Mouse (Mus musculus) cerebellum, adult 2 months (tissue): Measurements from ENCODE around the gene Pes1. TPM values are rescaled to one million over a fixed set of nuclear protein-coding genes. Genes with fewer than 3 reads are reported as not detected.
"Not testable (repeated sequence)": the region's sequence is repeated elsewhere in the genome, so short reads cannot be mapped to it uniquely, and the experiment has no call there.

Experiments
- DNase-seq, 2 experiments: peaks; one replicate each; pipeline ENCODE4 v3.0.0; 2021
- H3K27ac ChIP-seq: fragments of 200-500 bp; 2 replicates; pipeline ENCODE4 v1.5.1; 2012; ENCODE audit warnings: low read length, control low read depth, inconsistent platforms; ENCODE audit not compliant: insufficient read depth
- H3K27me3 ChIP-seq: fragments of 200-500 bp; 2 replicates; pipeline ENCODE4 v1.6.1; 2012; ENCODE audit warnings: inconsistent platforms, mild to moderate bottlenecking, low read length, moderate library complexity; ENCODE audit not compliant: control insufficient read depth, insufficient read depth
- H3K4me1 ChIP-seq: fragments of 200-500 bp; 2 replicates; pipeline ENCODE4 v1.6.1; 2011; ENCODE audit warnings: low read length; ENCODE audit not compliant: control insufficient read depth, insufficient read depth
- H3K4me3 ChIP-seq: fragments of 200-500 bp; replicated peaks from 2 replicates; pipeline ENCODE3; 2011; ENCODE audit warnings: mild to moderate bottlenecking, low read depth, low read length, control low read depth; ENCODE audit not compliant: insufficient read depth
- CTCF ChIP-seq: fragments of 200-500 bp; IDR thresholded peaks from 2 replicates; pipeline ENCODE4 v1.5.1; 2011; ENCODE audit warnings: low read depth, mild to moderate bottlenecking, control low read depth, low read length, moderate library complexity, borderline replicate concordance; ENCODE audit not compliant: insufficient read depth
- POLR2A ChIP-seq: fragments of 200-500 bp; IDR thresholded peaks from 2 replicates; pipeline ENCODE4 v1.6.1; 2011; ENCODE audit warnings: low read length, control low read depth, borderline replicate concordance; ENCODE audit not compliant: insufficient read depth
- WGBS: fragments of 180-500 bp; shearing (Covaris S2); methylation state at CpG from one replicate; pipeline ENCODE4 v1.1.7; 2018; 5-methylcytosine and 5-hydroxymethylcytosine counted together
- polyA plus RNA-seq: library from polyadenylated mRNA; depleted of rRNA; stranded (reverse); fragments of >200 nt; gene quantifications from 2 replicates; pipeline ENCODE4 v1.2.3, GENCODE M21; 2012

The Pes1 gene
- polyA plus RNA-seq, 1 experiment, result 36.9 TPM

DNA sequence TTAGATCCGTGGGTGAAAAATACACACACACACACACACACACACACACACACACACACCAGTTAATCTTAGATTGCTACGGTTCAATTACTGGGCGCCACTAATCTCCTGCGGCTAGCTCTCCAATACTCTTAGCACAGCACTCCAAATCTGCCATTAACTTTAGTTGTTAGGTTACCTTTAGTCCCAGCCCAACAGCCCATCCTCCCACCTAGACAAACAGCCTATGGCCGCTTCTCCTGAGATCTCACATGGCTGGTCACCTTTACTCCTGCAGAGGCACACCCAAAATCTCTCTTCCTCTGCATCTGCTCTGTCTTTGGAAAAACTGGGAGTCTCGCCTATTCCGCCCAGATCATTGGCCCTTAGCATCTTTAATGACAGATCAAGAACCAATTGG, 22.4 kb upstream of the Pes1 start:
- H3K4me1 ChIP-seq, result no peaks in the 10 kb centered on the region; the same call in 1 of the 2 replicates
- H3K27ac ChIP-seq, result no peak overlapping the region
- TF ChIP-seq POLR2A, result no peak
- TF ChIP-seq CTCF, result no peak
- no peak overlapping the region for H3K4me3 ChIP-seq
- no peaks in the 10 kb centered on the region for H3K27me3 ChIP-seq
- no peak for DNase-seq
- WGBS, result 89% methylated on average over 7 of the region's 7 CpGs

GRCm38 (mm10) chr11:3946386-3946785, 17.4 kb upstream of the Pes1 start:
- Histone ChIP-seq H3K4me1 (no peaks in the 10 kb centered on the region; the same call in 1 of the 2 replicates), H3K4me3 (no peak overlapping the region), H3K27me3 (no peaks in the 10 kb centered on the region), H3K27ac (no peak overlapping the region)
- TF ChIP-seq POLR2A (no peak), CTCF (no peak)
- no peak for DNase-seq
- WGBS, result 19% methylated on average over 1 of the region's 1 CpGs

GRCm38 (mm10) chr11:3954876-3955275, 8.9 kb upstream of the Pes1 start:
- not testable (repeated sequence) for DNase-seq, H3K4me3 ChIP-seq, H3K4me1 ChIP-seq, H3K27ac ChIP-seq, H3K27me3 ChIP-seq
- WGBS, result 77% methylated on average over 5 of the region's 5 CpGs

GRCm38 (mm10) chr11:3955371-3955770, 8.4 kb upstream of the Pes1 start:
- not testable (repeated sequence) for DNase-seq, H3K27ac ChIP-seq, H3K4me1 ChIP-seq, H3K4me3 ChIP-seq, H3K27me3 ChIP-seq
- 50% methylated on average over 4 of the region's 4 CpGs for WGBS

GRCm38 (mm10) chr11:3960901-3961300, 2.9 kb upstream of the Pes1 start:
- Histone ChIP-seq H3K4me1 (no peaks in the 10 kb centered on the region), H3K27ac (no peak overlapping the region), H3K4me3 (no peak overlapping the region), H3K27me3 (no peaks in the 10 kb centered on the region)
- WGBS, result 50% methylated on average over 2 of the region's 2 CpGs
- no peak for DNase-seq
- no peak for TF ChIP-seq POLR2A
- no peak for TF ChIP-seq CTCF

- 58% methylated on average over 3 of the region's 3 CpGs for WGBS
- Histone ChIP-seq H3K4me1 (no peaks in the 10 kb centered on the region; the same call in 1 of the 2 replicates), H3K27ac (no peak overlapping the region), H3K27me3 (no peaks in the 10 kb centered on the region), H3K4me3 (no peak overlapping the region)
- TF ChIP-seq POLR2A (no peak), CTCF (no peak)
- no peak for DNase-seq
Measured at GRCm38 (mm10) chr11:3961761-3962160, 2.0 kb upstream of the Pes1 start.

DNA sequence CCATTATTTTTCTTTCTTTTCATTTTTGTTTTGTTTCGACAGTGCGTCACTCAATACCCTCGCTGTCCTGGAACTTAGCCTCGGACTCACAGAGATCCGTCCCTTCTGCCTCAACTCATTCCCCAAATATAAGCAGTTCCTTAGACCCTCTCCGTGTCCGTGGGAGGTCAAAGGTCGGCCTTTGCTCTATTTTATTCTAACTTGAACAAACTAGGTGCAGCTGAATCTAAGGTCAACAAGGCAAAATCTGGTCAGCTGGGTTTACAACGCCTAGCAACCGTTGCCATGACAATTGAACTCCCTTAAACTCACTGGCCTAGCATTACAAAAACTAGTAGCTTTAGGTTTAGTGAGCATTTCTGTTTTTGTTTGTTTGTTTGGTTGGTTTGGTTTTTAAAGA, 620 bp upstream of the Pes1 start:
- H3K27ac ChIP-seq, result no peak overlapping the region; the same call in 1 of the 2 replicates
- peak; percentile 11 to 17 for DNase-seq

GRCm38 (mm10) chr11:3964416-3965172, 819 bp downstream of the Pes1 start:
- Histone ChIP-seq H3K4me1 (no peaks in the 10 kb centered on the region; the same call in 1 of the 2 replicates), H3K4me3 (peak overlapping the region; percentile 68), H3K27ac (no peak overlapping the region), H3K27me3 (no peaks in the 10 kb centered on the region; the same call in 1 of the 2 replicates)
- no peak for DNase-seq
- TF ChIP-seq POLR2A (no peak), CTCF (no peak)
- WGBS, result 12% methylated on average over 11 of the region's 11 CpGs

More for the DNA sequence above, 620 bp upstream of the Pes1 start:
- no peaks in the 10 kb centered on the region; the same call in 1 of the 2 replicates for H3K4me1 ChIP-seq
- WGBS, result 82% methylated on average over 10 of the region's 10 CpGs
- no peak for TF ChIP-seq CTCF
- no peak for TF ChIP-seq POLR2A
- peak overlapping the region; percentile 68 for H3K4me3 ChIP-seq
- H3K27me3 ChIP-seq, result no peaks in the 10 kb centered on the region
